In the genomic region with DNA sequence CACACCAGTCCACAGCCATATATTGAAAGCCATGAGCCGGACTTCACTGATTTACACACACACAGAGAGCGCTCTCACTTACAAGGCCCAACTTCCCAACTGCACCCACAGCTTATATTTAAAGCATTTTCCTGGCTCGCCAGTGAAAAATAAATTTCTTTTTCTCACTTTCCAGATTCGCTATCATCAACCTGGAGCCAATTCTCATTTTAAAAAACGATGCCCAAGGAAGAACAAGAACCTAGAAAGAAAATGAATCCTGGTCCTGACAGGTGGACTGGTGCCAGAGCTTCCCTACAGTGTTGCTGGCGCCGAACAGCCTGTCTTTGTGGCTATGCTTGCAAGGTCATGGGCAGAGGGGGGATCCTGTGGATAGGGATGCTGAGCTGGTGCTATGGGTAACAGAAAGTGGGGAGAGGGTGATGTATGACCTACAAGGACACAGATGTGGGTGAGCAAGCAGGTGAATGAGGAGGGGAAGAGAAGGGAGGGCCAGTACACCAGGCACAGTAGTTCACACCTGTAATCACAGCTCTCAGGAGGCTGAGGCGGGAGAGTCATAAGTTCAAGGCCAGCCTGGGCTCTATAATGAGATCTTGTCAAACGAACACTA, we compare ENCODE assay signal across 25 mouse cellular contexts. TPM values are rescaled to one million over a fixed set of nuclear protein-coding genes. Genes with fewer than 3 reads are reported as not detected.
A peak's percentile ranks its signal among the peaks of the same experiment; 100 is the strongest.
DNase-seq lines count a peak whose midpoint lies in the region; ATAC-seq and TF ChIP-seq lines count a peak whose summit lies in the region.
"Had no signal": no experiment of that assay in that cellular context is flagged by ENCODE, and none has a peak within 500 bp of the region (broad histone marks: within the 10 kb centered on the region; RNA-seq: fewer than 3 reads in every experiment).

No protein-coding gene starts in this region.

- no peaks in the 10 kb centered on the region for H3K9me3 ChIP-seq in hindbrain, postnatal 0 days (ENCODE audit: low read length)
- H3K9me3 ChIP-seq in hindbrain, embryonic 12.5 days (replicated peaks) = no peaks in the 10 kb centered on the region
- H3K9me3 ChIP-seq in midbrain, postnatal 0 days (ENCODE audit: low read length) = no peaks in the 10 kb centered on the region
- H3K9me3 ChIP-seq in midbrain, embryonic 10.5 days (replicated peaks) = no peaks in the 10 kb centered on the region
- H3K9me3 ChIP-seq: embryonic facial prominence, embryonic 13.5 days; forebrain, embryonic 12.5 days; hindbrain, embryonic 15.5 days; intestine, embryonic 15.5 days; limb, embryonic 15.5 days had no signal

- no peak overlapping the region for H3K4me3 ChIP-seq in hindbrain, postnatal 0 days (ENCODE audit: low read length)
- H3K4me3 ChIP-seq in hindbrain, embryonic 12.5 days = no peak overlapping the region
- no peak overlapping the region for H3K4me3 ChIP-seq in midbrain, postnatal 0 days (ENCODE audit: low read depth, low read length)
- H3K4me3 ChIP-seq in midbrain, embryonic 10.5 days = no peak overlapping the region
- H3K4me3 ChIP-seq: embryonic facial prominence, embryonic 13.5 days; erythroblast, embryonic 14.5 days; forebrain, embryonic 12.5 days; gastrocnemius, adult 2 months; hindbrain, embryonic 15.5 days; intestine, embryonic 15.5 days; limb, embryonic 15.5 days had no signal

- no peak overlapping the region for H3K27ac ChIP-seq in hindbrain, postnatal 0 days
- H3K27ac ChIP-seq in hindbrain, embryonic 12.5 days = no peak overlapping the region
- no peak overlapping the region for H3K27ac ChIP-seq in midbrain, postnatal 0 days (ENCODE audit: low read depth, low read length)
- H3K27ac ChIP-seq in midbrain, embryonic 10.5 days (replicated peaks) = no peak overlapping the region
- H3K27ac ChIP-seq: embryonic facial prominence, embryonic 13.5 days; forebrain, embryonic 12.5 days; gastrocnemius, adult 2 months; hindbrain, embryonic 15.5 days; intestine, embryonic 15.5 days; limb, embryonic 15.5 days; liver, embryonic 14.5 days had no signal

- no peak overlapping the region for H3K4me2 ChIP-seq in hindbrain, postnatal 0 days (ENCODE audit: low read depth, low read length)
- no peak overlapping the region for H3K4me2 ChIP-seq in hindbrain, embryonic 12.5 days (replicated peaks)
- no peak overlapping the region for H3K4me2 ChIP-seq in midbrain, postnatal 0 days (ENCODE audit: low read depth, low read length, poor library complexity, severe bottlenecking)
- H3K4me2 ChIP-seq: embryonic facial prominence, embryonic 13.5 days; forebrain, embryonic 12.5 days; hindbrain, embryonic 15.5 days; intestine, embryonic 15.5 days; limb, embryonic 15.5 days; lung, embryonic 14.5 days had no signal

- H3K36me3 ChIP-seq in hindbrain, postnatal 0 days (ENCODE audit: insufficient read depth, low read length) = no peaks in the 10 kb centered on the region
- H3K36me3 ChIP-seq in hindbrain, embryonic 12.5 days = no peaks in the 10 kb centered on the region
- no peaks in the 10 kb centered on the region for H3K36me3 ChIP-seq in midbrain, postnatal 0 days (ENCODE audit: insufficient read depth, low read length)
- no peaks in the 10 kb centered on the region for H3K36me3 ChIP-seq in midbrain, embryonic 10.5 days
- H3K36me3 ChIP-seq: embryonic facial prominence, embryonic 13.5 days; forebrain, embryonic 12.5 days; hindbrain, embryonic 15.5 days; intestine, embryonic 15.5 days; limb, embryonic 15.5 days had no signal

- WGBS in hindbrain, postnatal 0 days = 57% methylated on average over 9 of the region's 9 CpGs
- 89% methylated on average over 9 of the region's 9 CpGs for WGBS in hindbrain, embryonic 12.5 days
- WGBS in midbrain, postnatal 0 days = 85% methylated on average over 9 of the region's 9 CpGs
- WGBS in midbrain, embryonic 10.5 days = 88% methylated on average over 9 of the region's 9 CpGs

- no peak overlapping the region for H3K9ac ChIP-seq in hindbrain, postnatal 0 days (replicated peaks; ENCODE audit: low read length)
- no peak overlapping the region for H3K9ac ChIP-seq in hindbrain, embryonic 12.5 days
- no peak overlapping the region for H3K9ac ChIP-seq in midbrain, postnatal 0 days (replicated peaks; ENCODE audit: low read length, poor library complexity, severe bottlenecking)
- H3K9ac ChIP-seq: embryonic facial prominence, embryonic 13.5 days; forebrain, embryonic 12.5 days; hindbrain, embryonic 15.5 days; intestine, embryonic 15.5 days; limb, embryonic 15.5 days; liver, embryonic 14.5 days; lung, embryonic 14.5 days had no signal

- DNase-seq in cerebellum, postnatal 14 days = peak; percentile 81 to 82
- no peak for DNase-seq in cerebellum, adult 11-12 months
- peak; percentile 50 for DNase-seq in hindbrain, postnatal 0 days (ENCODE audit: low spot score)
- DNase-seq in midbrain, postnatal 0 days (ENCODE audit: low spot score) = peak; percentile 58
- DNase-seq in midbrain, embryonic 10.5 days (ENCODE audit: low spot score) = no peak
- DNase-seq in brain, adult 2 months (ENCODE audit: low read depth, low spot score) = peak; percentile 43
- DNase-seq in thymus, postnatal 4 days = no peak
- DNase-seq: adrenal gland, postnatal 14 days; embryo, embryonic 11 days; heart, postnatal 4 days; kidney, adult 8-10 months; kidney, postnatal 14 days; lung, embryonic 14.5 days; thymus, postnatal 25 days had no signal

- no peaks in the 10 kb centered on the region for H3K27me3 ChIP-seq in hindbrain, postnatal 0 days (ENCODE audit: insufficient read depth, low read length)
- no peaks in the 10 kb centered on the region; the same call in 1 of the 2 replicates for H3K27me3 ChIP-seq in hindbrain, embryonic 12.5 days
- H3K27me3 ChIP-seq in midbrain, postnatal 0 days (ENCODE audit: insufficient read depth, low read length) = no peaks in the 10 kb centered on the region
- no peaks in the 10 kb centered on the region for H3K27me3 ChIP-seq in midbrain, embryonic 10.5 days (ENCODE audit: low read depth, poor library complexity, severe bottlenecking)
- H3K27me3 ChIP-seq: embryonic facial prominence, embryonic 13.5 days; forebrain, embryonic 12.5 days; hindbrain, embryonic 15.5 days; intestine, embryonic 15.5 days; limb, embryonic 15.5 days had no signal

- no peak for ATAC-seq in hindbrain, postnatal 0 days
- no peak for ATAC-seq in hindbrain, embryonic 12.5 days (ENCODE audit: low FRiP score)
- no peak for ATAC-seq in midbrain, postnatal 0 days (ENCODE audit: low FRiP score)
- ATAC-seq: CD4-positive, CD25-positive, alpha-beta regulatory T cell, adult 4 months; intestine, embryonic 15.5 days had no signal

- H3K4me1 ChIP-seq in hindbrain, postnatal 0 days (ENCODE audit: insufficient read depth, low read length) = peaks cover 13% of the 10 kb centered on the region; the same call in 1 of the 2 replicates
- peaks cover 18% of the 10 kb centered on the region for H3K4me1 ChIP-seq in hindbrain, embryonic 12.5 days
- peaks cover 5% of the 10 kb centered on the region; the same call in 1 of the 2 replicates for H3K4me1 ChIP-seq in midbrain, postnatal 0 days (ENCODE audit: insufficient read depth, low read length)
- peaks cover 19% of the 10 kb centered on the region for H3K4me1 ChIP-seq in midbrain, embryonic 10.5 days

- TF ChIP-seq CTCF in hindbrain, postnatal 0 days (IDR thresholded peaks at IDR 0.05; ENCODE audit: low read depth) = no peak
- TF ChIP-seq CTCF in midbrain, postnatal 0 days (IDR thresholded peaks at IDR 0.05) = no peak

RNA-seq across cellular contexts. Expression of gene Cdh5, which starts 35.4 kb away (rescaled TPM):
- 18.3 and 19.7 TPM in 2 replicates for total RNA-seq in hindbrain, postnatal 0 days (2014; rRNA removed)
- polyA plus RNA-seq in hindbrain, postnatal 0 days (2015; fragmentation: Nextera tagmentation; extraction: Ambion mirVana) = 8.4 and 8.9 TPM in 2 replicates
- 16.2 and 20.6 TPM in 2 replicates for polyA plus RNA-seq in hindbrain, embryonic 12.5 days (2016; fragmentation: Nextera tagmentation; extraction: Ambion mirVana)
- 18.6 and 22.0 TPM in 2 replicates for total RNA-seq in midbrain, postnatal 0 days (2014; rRNA removed)
- polyA plus RNA-seq in midbrain, postnatal 0 days (2015; fragmentation: Nextera tagmentation; extraction: Ambion mirVana) = 8.6 and 9.7 TPM in 2 replicates
- 12.2 and 13.9 TPM in 2 replicates for polyA plus RNA-seq in midbrain, embryonic 10.5 days (2016; fragmentation: Nextera tagmentation; extraction: Ambion mirVana)
- total RNA-seq: megakaryocyte-erythroid progenitor cell, adult 5-6 weeks had no signal
- polyA plus RNA-seq: CD4-positive, CD25-positive, alpha-beta regulatory T cell, adult 4 months had no signal

Comparison
In these comparisons a context has a peak if more than half of its experiments do, and no peak if none do; other contexts are left out.
1. DNase-seq: peak in cerebellum, postnatal 14 days (2 of 2), hindbrain, postnatal 0 days (single experiment), midbrain, postnatal 0 days (single experiment) and brain, adult 2 months (single experiment); none in cerebellum, adult 11-12 months (single experiment), midbrain, embryonic 10.5 days (single experiment) and thymus, postnatal 4 days (single experiment).